Comparison of ENCODE assay signal across 12 mouse cellular contexts in genomic region chr7:117310586-117311200, GRCm38 (mm10).
DNase-seq lines count a peak whose midpoint lies in the region; ATAC-seq lines count a peak whose summit lies in the region.
"Had no signal": no experiment of that assay in that cellular context is flagged by ENCODE, and none has a peak within 500 bp of the region (broad histone marks: within the 10 kb centered on the region; RNA-seq: fewer than 3 reads in every experiment).

No protein-coding gene starts in this region.

- H3K27ac ChIP-seq in heart, embryonic 11.5 days (ENCODE audit: low read depth, low read length) = no peak overlapping the region
- H3K27ac ChIP-seq: forebrain, embryonic 10.5 days; heart, embryonic 13.5 days; limb, embryonic 15.5 days; midbrain, embryonic 12.5 days had no signal

- no peaks in the 10 kb centered on the region for H3K9me3 ChIP-seq in heart, embryonic 11.5 days (replicated peaks; ENCODE audit: control insufficient read depth, low read length)
- H3K9me3 ChIP-seq: forebrain, embryonic 10.5 days; heart, embryonic 13.5 days; limb, embryonic 15.5 days; midbrain, embryonic 12.5 days had no signal

- H3K4me1 ChIP-seq in heart, embryonic 11.5 days (ENCODE audit: control insufficient read depth, insufficient read depth, low read length) = no peaks in the 10 kb centered on the region
- H3K4me1 ChIP-seq: heart, embryonic 13.5 days had no signal

- H3K4me3 ChIP-seq in heart, embryonic 11.5 days (ENCODE audit: low read depth, low read length) = no peak overlapping the region
- H3K4me3 ChIP-seq: forebrain, embryonic 10.5 days; heart, embryonic 13.5 days; limb, embryonic 15.5 days; midbrain, embryonic 12.5 days had no signal

- H3K27me3 ChIP-seq in heart, embryonic 11.5 days (ENCODE audit: control insufficient read depth, insufficient read depth, low read length) = no peaks in the 10 kb centered on the region
- H3K27me3 ChIP-seq: heart, embryonic 13.5 days; limb, embryonic 15.5 days; midbrain, embryonic 12.5 days had no signal

- peak; percentile 80 to 87 for DNase-seq in heart, adult 18-20 months
- peak; percentile 75 for DNase-seq in NIH3T3 (ENCODE audit: low read depth)
- DNase-seq in brain, adult 2 months (ENCODE audit: low read depth, low spot score) = peak; percentile 52
- DNase-seq in heart, postnatal 14 days = peak; percentile 53 to 68
- no peak for DNase-seq in left cerebral cortex, adult 11 months (ENCODE audit: low spot score)
- DNase-seq: thymus, postnatal 25 days had no signal

- no peak for ATAC-seq in heart, embryonic 11.5 days (replicated peaks; ENCODE audit: insufficient number of reproducible peaks, low FRiP score, low TSS enrichment)
- no peak for ATAC-seq in CD4-positive, CD25-positive, alpha-beta regulatory T cell, adult 4 months

- H3K9ac ChIP-seq in heart, embryonic 11.5 days (ENCODE audit: low read depth, low read length) = no peak overlapping the region
- H3K9ac ChIP-seq: heart, embryonic 13.5 days; limb, embryonic 15.5 days; midbrain, embryonic 12.5 days had no signal

- H3K36me3 ChIP-seq in heart, embryonic 11.5 days (ENCODE audit: control insufficient read depth, insufficient read depth, low read length) = no peaks in the 10 kb centered on the region
- H3K36me3 ChIP-seq: forebrain, embryonic 10.5 days; heart, embryonic 13.5 days; limb, embryonic 15.5 days; midbrain, embryonic 12.5 days had no signal

- 78% methylated on average over 2 of the region's 2 CpGs for WGBS in heart, embryonic 11.5 days (ENCODE audit: insufficient replicate concordance)

- intact Hi-C loops in heart, postnatal 14 days (cut with DNase I) = no loop called here

- no peak overlapping the region for H3K4me2 ChIP-seq in heart, embryonic 11.5 days
- H3K4me2 ChIP-seq: heart, embryonic 13.5 days; limb, embryonic 15.5 days; midbrain, embryonic 12.5 days had no signal
